Mouse (Mus musculus) ovary, postnatal 14 days (tissue): ENCODE data around the gene Fastkd2.

Experiments
- DNase-seq: peaks from one replicate; pipeline ENCODE4 v3.0.0; 2022; ENCODE audit warnings: low spot score

The Fastkd2 gene

GRCm38 (mm10) chr1:63730240-63730771, at the start of gene Fastkd2, which contains the start of gene Mdh1b:
Gene Fastkd2 (plus strand): TSS chr1:63730614.
Gene Mdh1b (minus strand): TSS chr1:63730318.
- peak; percentile 91 for DNase-seq

- DNase-seq: no peak
Measured at GRCm38 (mm10) chr1:63686827-63687226, 43.6 kb upstream of the Fastkd2 start, which contains the start of gene Dytn. Gene Dytn (minus strand): TSS chr1:63686927.

- DNase-seq: no peak
Measured at GRCm38 (mm10) chr1:63696861-63697260, 33.6 kb upstream of the Fastkd2 start.

- DNase-seq: no peak
Measured at GRCm38 (mm10) chr1:63705733-63706132, 24.7 kb upstream of the Fastkd2 start.

- DNase-seq: no peak
Measured at GRCm38 (mm10) chr1:63708876-63709275, 21.5 kb upstream of the Fastkd2 start.

GRCm38 (mm10) chr1:63720161-63720560, 10.3 kb upstream of the Fastkd2 start:
- no peak for DNase-seq

GRCm38 (mm10) chr1:63729796-63730195, 618 bp upstream of the Fastkd2 start:
- DNase-seq: no peak

- DNase-seq: no peak
Measured at GRCm38 (mm10) chr1:63756005-63756404, 25.6 kb downstream of the Fastkd2 start.

- DNase-seq: peak; percentile 27
Measured at GRCm38 (mm10) chr1:63763212-63763694, 32.8 kb downstream of the Fastkd2 start.

GRCm38 (mm10) chr1:63763881-63764386, 33.5 kb downstream of the Fastkd2 start:
- DNase-seq: no peak

GRCm38 (mm10) chr1:63764395-63764794, 34.0 kb downstream of the Fastkd2 start:
- DNase-seq: no peak

GRCm38 (mm10) chr1:63768112-63768511, 37.7 kb downstream of the Fastkd2 start:
- DNase-seq: no peak

- DNase-seq: no peak
Measured at GRCm38 (mm10) chr1:63769167-63769566, 38.8 kb downstream of the Fastkd2 start, which contains the start of gene 4933402D24Rik. Gene 4933402D24Rik (minus strand): TSS chr1:63769267.

- DNase-seq: no peak
Measured at GRCm38 (mm10) chr1:63770309-63770708, 39.9 kb downstream of the Fastkd2 start.

- no peak for DNase-seq
Measured at GRCm38 (mm10) chr1:63776396-63776795, 46.0 kb downstream of the Fastkd2 start.

- no peak for DNase-seq
Measured at GRCm38 (mm10) chr1:63776902-63777630, 46.7 kb downstream of the Fastkd2 start.

- no peak for DNase-seq
Measured at GRCm38 (mm10) chr1:63794326-63794725, 63.9 kb downstream of the Fastkd2 start.
